Mouse (Mus musculus) megakaryocyte progenitor cell, adult 5-6 weeks (primary cell): Measurements from ENCODE around the gene Scg5. TPM values are rescaled to one million over a fixed set of nuclear protein-coding genes. Genes with fewer than 3 reads are reported as not detected.
A peak's percentile ranks its signal among the peaks of the same experiment; 100 is the strongest.

ENCODE experiments used
- ATAC-seq: replicated peaks from 2 replicates; pipeline ENCODE4 v1.8.0; 2016; ENCODE audit warnings: mild to moderate bottlenecking, moderate TSS enrichment, inconsistent platforms; ENCODE audit not compliant: poor library complexity
- total RNA-seq, 2 experiments: library from RNA; stranded (forward) in 1 of 2; stranded (reverse) in 1 of 2; fragments of 157-497, 149-512 nt in 1 of 2; fragments of 200-1000 nt in 1 of 2; gene quantifications; 2 replicates each; pipeline versions ENCODE4 v1.2.3 to v1.2.4; 2015 to 2017

The Scg5 gene
- total RNA-seq, 2 experiments from 2014 or later = 1.2 TPM

GRCm38 (mm10) chr2:113757525-113758310, 71.2 kb downstream of the Scg5 start:
- ATAC-seq = peak; percentile 42; the same call in 1 of the 2 replicates

- ATAC-seq = no peak
These were observed 71.9 kb downstream of the Scg5 start for GRCm38 (mm10) chr2:113756924-113757524.

- no peak for ATAC-seq
These were observed 79.2 kb downstream of the Scg5 start for GRCm38 (mm10) chr2:113749721-113750120.

GRCm38 (mm10) chr2:113749309-113749708, 79.6 kb downstream of the Scg5 start:
- no peak; the same call in 1 of the 2 replicates for ATAC-seq

GRCm38 (mm10) chr2:113728581-113728980, 100.3 kb downstream of the Scg5 start:
- ATAC-seq = no peak

Other genes starting within 250 kb of the Scg5 start
- gene Grem1, start 70.5 kb downstream of the Scg5 start, total RNA-seq (2015) = not detected in 2 replicates
- gene Grem1, start 70.5 kb downstream of the Scg5 start, total RNA-seq (2017) = not detected in 2 replicates
- gene Arhgap11a, start 19.5 kb upstream of the Scg5 start, total RNA-seq (2015) = 42.4 and 43.0 TPM in 2 replicates
- gene Arhgap11a, start 19.5 kb upstream of the Scg5 start, total RNA-seq (2017) = 35.9 and 50.3 TPM in 2 replicates
- gene Gjd2, start 184.5 kb upstream of the Scg5 start, total RNA-seq (2015) = not detected in 2 replicates
- not detected in 2 replicates for gene Gjd2, start 184.5 kb upstream of the Scg5 start, total RNA-seq (2017)
- not detected in 2 replicates for gene Actc1, start 224.4 kb upstream of the Scg5 start, total RNA-seq (2015)
- gene Actc1, start 224.4 kb upstream of the Scg5 start, total RNA-seq (2017) = not detected in 2 replicates